Mouse (Mus musculus) G1E (cell line): ENCODE measurements at regions not wholly inside any gene's neighbourhood (a gene's known extent, or its start where the extent isn't known, plus 50 kb on each side); places are given as distances from the start of the nearest gene placed in this dataset.

Source experiments
- CTCF ChIP-seq: IDR thresholded peaks from 2 replicates; pipeline ENCODE4 v1.5.1; 2012; ENCODE audit warnings: low read depth, low read length, inconsistent platforms, mixed read lengths
- GATA1 ChIP-seq: IDR thresholded peaks from 2 replicates; pipeline ENCODE4 v1.6.1; 2012; ENCODE audit warnings: borderline replicate concordance, low read length, inconsistent platforms, mixed read lengths
- GATA2 ChIP-seq: IDR thresholded peaks from 2 replicates; pipeline ENCODE4 v1.6.1; 2012; ENCODE audit warnings: low read depth, low read length, inconsistent platforms, borderline replicate concordance
- TAL1 ChIP-seq: conservative IDR thresholded peaks from 2 replicates; pipeline ENCODE4 v1.6.1; 2012; ENCODE audit warnings: low read depth, low read length, inconsistent platforms, mixed read lengths

DNA sequence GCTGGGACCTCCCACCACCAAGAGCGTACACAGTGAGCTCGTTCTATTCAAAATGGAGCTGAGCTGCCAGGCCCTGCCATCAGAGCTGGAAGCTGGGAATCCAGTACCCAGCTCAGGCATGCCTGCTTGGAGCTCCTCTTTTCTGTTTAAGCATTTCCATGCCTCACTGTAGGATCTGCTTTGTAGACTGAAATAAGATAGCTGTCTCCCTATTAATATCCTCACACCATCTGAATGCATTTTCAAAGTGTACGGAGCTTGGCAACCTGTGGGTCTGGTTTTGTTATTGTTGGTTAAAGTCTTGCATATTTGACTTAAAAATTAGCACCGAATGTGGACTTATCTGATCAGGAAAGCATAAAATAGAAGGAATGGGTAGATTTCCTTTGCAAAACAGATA is 177.9 kb upstream of the Six2 start:
- no peak for TF ChIP-seq CTCF
- no peak for TF ChIP-seq GATA2
- no peak for TF ChIP-seq GATA1
- no peak for TF ChIP-seq TAL1
